Mouse (Mus musculus): ENCODE data around the gene Cfap44. TPM values are rescaled to one million over a fixed set of nuclear protein-coding genes. Genes with fewer than 3 reads are reported as not detected.

The Cfap44 gene
- polyA plus RNA-seq, 1 experiment from 2014 or later, result 4.2 TPM

- no peaks in the 10 kb centered on the region for H3K27me3 ChIP-seq
- H3K9ac ChIP-seq (replicated peaks), result no peak overlapping the region
- H3K9me3 ChIP-seq, result no peaks in the 10 kb centered on the region; the same call in 1 of the 2 replicates
- H3K4me2 ChIP-seq (replicated peaks), result no peak overlapping the region
- H3K36me3 ChIP-seq, result peaks cover 73% of the 10 kb centered on the region
- peak overlapping the region; percentile 40 for H3K27ac ChIP-seq
- no peak for ATAC-seq
- WGBS, result 69% methylated on average over 8 of the region's 8 CpGs
- peaks cover 10% of the 10 kb centered on the region for H3K4me1 ChIP-seq (replicated peaks)
- no peak overlapping the region for H3K4me3 ChIP-seq (replicated peaks)
These were observed 108.4 kb downstream of the Cfap44 start for GRCm38 (mm10) chr16:44502895-44503575.

- no peak for ATAC-seq
- no peaks in the 10 kb centered on the region for H3K27me3 ChIP-seq
- H3K27ac ChIP-seq, result no peak overlapping the region
These were observed 110.6 kb downstream of the Cfap44 start for GRCm38 (mm10) chr16:44505243-44505642.

GRCm38 (mm10) chr16:44507027-44507929 is 112.7 kb downstream of the Cfap44 start:
- Histone ChIP-seq H3K27me3 (no peaks in the 10 kb centered on the region), H3K4me3 (replicated peaks) (no peak overlapping the region), H3K9ac (replicated peaks) (no peak overlapping the region), H3K36me3 (peaks cover 52% of the 10 kb centered on the region), H3K4me2 (replicated peaks) (no peak overlapping the region), H3K4me1 (replicated peaks) (peaks cover 10% of the 10 kb centered on the region), H3K27ac (peak overlapping the region; percentile 37), H3K9me3 (no peaks in the 10 kb centered on the region; the same call in 1 of the 2 replicates)
- ATAC-seq, result peak; percentile 65
- 59% methylated on average over 10 of the region's 10 CpGs for WGBS

More at GRCm38 (mm10) chr16:44505243-44505642, 110.6 kb downstream of the Cfap44 start:
- Histone ChIP-seq H3K9me3 (no peaks in the 10 kb centered on the region; the same call in 1 of the 2 replicates), H3K4me3 (replicated peaks) (no peak overlapping the region), H3K36me3 (peaks cover 61% of the 10 kb centered on the region), H3K4me1 (replicated peaks) (peaks cover 10% of the 10 kb centered on the region), H3K9ac (replicated peaks) (no peak overlapping the region), H3K4me2 (replicated peaks) (no peak overlapping the region)
- WGBS, result 94% methylated on average over 1 of the region's 1 CpGs

- WGBS, result 92% methylated on average over 5 of the region's 5 CpGs
- no peak overlapping the region for H3K4me3 ChIP-seq (replicated peaks)
- no peak for ATAC-seq
- no peak overlapping the region for H3K27ac ChIP-seq
- no peak overlapping the region for H3K9ac ChIP-seq (replicated peaks)
- H3K27me3 ChIP-seq, result no peaks in the 10 kb centered on the region
- H3K36me3 ChIP-seq, result peaks cover 52% of the 10 kb centered on the region
- no peak overlapping the region for H3K4me2 ChIP-seq (replicated peaks)
- peaks cover 10% of the 10 kb centered on the region for H3K4me1 ChIP-seq (replicated peaks)
- no peaks in the 10 kb centered on the region; the same call in 1 of the 2 replicates for H3K9me3 ChIP-seq
These were observed 113.4 kb downstream of the Cfap44 start for GRCm38 (mm10) chr16:44508025-44508424.

- no peak for ATAC-seq
- no peaks in the 10 kb centered on the region for H3K27me3 ChIP-seq
- H3K36me3 ChIP-seq, result peaks cover 47% of the 10 kb centered on the region
- no peak overlapping the region for H3K4me2 ChIP-seq (replicated peaks)
- WGBS, result 95% methylated on average over 13 of the region's 13 CpGs
- H3K27ac ChIP-seq, result no peak overlapping the region
- no peaks in the 10 kb centered on the region; the same call in 1 of the 2 replicates for H3K9me3 ChIP-seq
- no peak overlapping the region for H3K9ac ChIP-seq (replicated peaks)
- peaks cover 10% of the 10 kb centered on the region for H3K4me1 ChIP-seq (replicated peaks)
- H3K4me3 ChIP-seq (replicated peaks), result no peak overlapping the region
These were observed 114.2 kb downstream of the Cfap44 start for GRCm38 (mm10) chr16:44508772-44509171.

GRCm38 (mm10) chr16:44509458-44510344 is 115.1 kb downstream of the Cfap44 start:
- no peaks in the 10 kb centered on the region; the same call in 1 of the 2 replicates for H3K9me3 ChIP-seq
- H3K36me3 ChIP-seq, result peaks cover 40% of the 10 kb centered on the region
- H3K4me1 ChIP-seq (replicated peaks), result peaks cover 10% of the 10 kb centered on the region
- no peak overlapping the region for H3K9ac ChIP-seq (replicated peaks)
- no peak overlapping the region for H3K27ac ChIP-seq
- no peaks in the 10 kb centered on the region for H3K27me3 ChIP-seq
- no peak overlapping the region for H3K4me3 ChIP-seq (replicated peaks)
- no peak for ATAC-seq
- no peak overlapping the region for H3K4me2 ChIP-seq (replicated peaks)
- WGBS, result 89% methylated on average over 7 of the region's 7 CpGs

GRCm38 (mm10) chr16:44510521-44511213 is 116.1 kb downstream of the Cfap44 start:
- no peak overlapping the region for H3K4me2 ChIP-seq (replicated peaks)
- no peak overlapping the region for H3K9ac ChIP-seq (replicated peaks)
- WGBS, result 81% methylated on average over 13 of the region's 13 CpGs
- peak overlapping the region; percentile 44; the same call in 1 of the 2 replicates for H3K27ac ChIP-seq
- peaks cover 10% of the 10 kb centered on the region for H3K4me1 ChIP-seq (replicated peaks)
- no peak for ATAC-seq
- H3K27me3 ChIP-seq, result no peaks in the 10 kb centered on the region
- peaks cover 37% of the 10 kb centered on the region for H3K36me3 ChIP-seq
- no peak overlapping the region for H3K4me3 ChIP-seq (replicated peaks)
- H3K9me3 ChIP-seq, result no peaks in the 10 kb centered on the region

- Histone ChIP-seq H3K4me3 (replicated peaks) (no peak overlapping the region), H3K9ac (replicated peaks) (no peak overlapping the region), H3K4me2 (replicated peaks) (no peak overlapping the region), H3K9me3 (no peaks in the 10 kb centered on the region), H3K27me3 (no peaks in the 10 kb centered on the region), H3K4me1 (replicated peaks) (peaks cover 12% of the 10 kb centered on the region), H3K27ac (no peak overlapping the region), H3K36me3 (peaks cover 48% of the 10 kb centered on the region)
- ATAC-seq, result no peak
- WGBS, result 80% methylated on average over 6 of the region's 6 CpGs
These were observed 121.9 kb downstream of the Cfap44 start for GRCm38 (mm10) chr16:44516498-44516897.

GRCm38 (mm10) chr16:44523595-44523994 is 129.0 kb downstream of the Cfap44 start:
- WGBS, result 77% methylated on average over 7 of the region's 7 CpGs
- Histone ChIP-seq H3K27me3 (no peaks in the 10 kb centered on the region), H3K4me3 (replicated peaks) (no peak overlapping the region), H3K27ac (no peak overlapping the region), H3K4me1 (replicated peaks) (peaks cover 42% of the 10 kb centered on the region), H3K4me2 (replicated peaks) (no peak overlapping the region), H3K9me3 (no peaks in the 10 kb centered on the region), H3K9ac (replicated peaks) (no peak overlapping the region), H3K36me3 (peaks cover 24% of the 10 kb centered on the region)
- no peak for ATAC-seq

- WGBS, result 80% methylated on average over 1 of the region's 1 CpGs
- no peaks in the 10 kb centered on the region for H3K27me3 ChIP-seq
- no peak overlapping the region for H3K4me3 ChIP-seq (replicated peaks)
- no peak for ATAC-seq
- H3K9me3 ChIP-seq, result no peaks in the 10 kb centered on the region
- peaks cover 66% of the 10 kb centered on the region for H3K4me1 ChIP-seq (replicated peaks)
- peak overlapping the region; percentile 80 for H3K27ac ChIP-seq
- H3K4me2 ChIP-seq (replicated peaks), result no peak overlapping the region
- peaks cover 4% of the 10 kb centered on the region for H3K36me3 ChIP-seq
- H3K9ac ChIP-seq (replicated peaks), result no peak overlapping the region
These were observed 131.4 kb downstream of the Cfap44 start for GRCm38 (mm10) chr16:44526044-44526443.

GRCm38 (mm10) chr16:44526689-44527088 is 132.1 kb downstream of the Cfap44 start:
- WGBS, result 2% methylated on average over 12 of the region's 12 CpGs
- Histone ChIP-seq H3K9ac (replicated peaks) (peak overlapping the region; percentile 40), H3K9me3 (no peaks in the 10 kb centered on the region), H3K27ac (peak overlapping the region; percentile 80), H3K27me3 (no peaks in the 10 kb centered on the region), H3K36me3 (no peaks in the 10 kb centered on the region), H3K4me1 (replicated peaks) (peaks cover 72% of the 10 kb centered on the region), H3K4me3 (replicated peaks) (no peak overlapping the region), H3K4me2 (replicated peaks) (peak overlapping the region; percentile 33)
- no peak for ATAC-seq
